Mouse (Mus musculus): ENCODE data around the gene Ciao1. TPM values are rescaled to one million over a fixed set of nuclear protein-coding genes. Genes with fewer than 3 reads are reported as not detected.

Gene Ciao1
- total and polyA plus RNA-seq, 3 experiments = 11.3 to 49.2 (median 46.4) TPM

DNA sequence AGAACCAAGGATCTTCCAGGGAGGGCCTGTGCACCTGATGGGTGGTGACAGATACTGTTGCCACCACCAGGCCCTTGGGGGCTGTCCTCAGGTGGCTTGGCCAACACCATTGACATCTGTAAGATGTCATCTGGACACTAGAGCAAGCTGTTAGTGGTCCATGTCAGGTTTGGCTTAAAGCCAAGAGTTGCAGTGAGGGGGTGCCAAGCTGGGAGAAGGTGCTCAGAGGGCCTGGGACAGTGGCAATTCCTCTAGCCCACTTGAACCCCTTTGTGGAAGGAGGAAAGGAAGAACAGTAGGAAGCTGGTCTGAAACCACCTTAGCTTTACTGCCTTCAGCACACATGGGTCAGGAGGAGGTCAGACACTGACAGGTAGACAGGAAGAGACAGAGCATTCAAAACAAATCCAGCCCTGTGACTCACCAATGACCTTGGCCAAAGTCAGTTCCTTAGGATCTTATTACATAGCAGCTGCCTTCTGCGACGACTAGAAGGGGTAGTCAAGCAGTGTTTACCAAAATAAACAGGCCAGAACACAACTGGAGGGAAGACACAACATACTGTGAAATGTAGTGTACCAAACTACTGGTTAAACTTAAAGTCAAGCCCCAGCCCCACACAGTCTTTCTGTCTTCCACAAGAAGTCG is 4.4 kb upstream of the Ciao1 start:
- Histone ChIP-seq H3K36me3 (replicated peaks) (peaks cover 68% of the 10 kb centered on the region), H3K27me3 (ENCODE audit: insufficient read depth, low read length) (no peaks in the 10 kb centered on the region), H3K4me1 (ENCODE audit: insufficient read depth, low read depth, low read length) (peaks cover 24% of the 10 kb centered on the region), H3K9me3 (replicated peaks) (no peaks in the 10 kb centered on the region), H3K4me3 (ENCODE audit: low read depth, low read length) (no peak overlapping the region)
- no peak for DNase-seq (ENCODE audit: low spot score)
- no peak for ATAC-seq (ENCODE audit: extremely low read depth, insufficient number of reproducible peaks, low FRiP score, poor library complexity, severe bottlenecking)
- TF ChIP-seq CTCF (IDR thresholded peaks at IDR 0.05; ENCODE audit: low read depth, low read length) (no peak), TAL1 (conservative IDR thresholded peaks at IDR 0.05; ENCODE audit: low read depth, low read length) (no peak), GATA2 (IDR thresholded peaks at IDR 0.05; ENCODE audit: borderline replicate concordance, low read depth, low read length) (no peak), GATA1 (IDR thresholded peaks at IDR 0.05; ENCODE audit: borderline replicate concordance, low read length) (no peak), POLR2AphosphoS5 (IDR thresholded peaks at IDR 0.05; ENCODE audit: insufficient replicate concordance, low read depth, low read length) (no peak)

DNA sequence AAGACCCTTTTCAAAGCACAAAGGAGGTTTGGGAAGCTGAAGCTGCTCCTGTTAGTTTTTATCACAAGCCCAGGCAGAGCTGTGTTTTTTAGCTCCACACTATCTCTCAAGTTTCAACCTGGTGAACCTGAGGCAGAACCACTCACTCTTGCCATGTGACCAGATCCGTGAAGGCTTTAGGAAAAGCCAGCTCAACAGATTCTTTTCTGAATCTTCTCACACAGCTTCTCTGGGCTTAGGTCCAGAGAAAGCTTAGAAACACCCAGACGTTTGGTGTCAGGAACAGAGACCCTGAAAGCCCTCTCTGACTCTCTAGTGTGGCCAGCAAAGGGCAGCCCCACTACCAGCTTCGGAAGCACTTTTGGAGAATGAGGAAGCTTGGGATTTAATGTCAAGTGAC is 3.8 kb upstream of the Ciao1 start:
- ATAC-seq (ENCODE audit: extremely low read depth, insufficient number of reproducible peaks, low FRiP score, poor library complexity, severe bottlenecking) (no peak), DNase-seq (ENCODE audit: low spot score) (no peak)
- no peak for TF ChIP-seq CTCF (IDR thresholded peaks at IDR 0.05; ENCODE audit: low read depth, low read length)
- no peak for TF ChIP-seq GATA1 (IDR thresholded peaks at IDR 0.05; ENCODE audit: borderline replicate concordance, low read length)
- no peak overlapping the region for H3K4me3 ChIP-seq (ENCODE audit: low read depth, low read length)
- H3K4me1 ChIP-seq (ENCODE audit: insufficient read depth, low read depth, low read length) = peaks cover 29% of the 10 kb centered on the region
- no peaks in the 10 kb centered on the region for H3K9me3 ChIP-seq (replicated peaks)
- peaks cover 64% of the 10 kb centered on the region for H3K36me3 ChIP-seq (replicated peaks)
- H3K27me3 ChIP-seq (ENCODE audit: insufficient read depth, low read length) = no peaks in the 10 kb centered on the region

DNA sequence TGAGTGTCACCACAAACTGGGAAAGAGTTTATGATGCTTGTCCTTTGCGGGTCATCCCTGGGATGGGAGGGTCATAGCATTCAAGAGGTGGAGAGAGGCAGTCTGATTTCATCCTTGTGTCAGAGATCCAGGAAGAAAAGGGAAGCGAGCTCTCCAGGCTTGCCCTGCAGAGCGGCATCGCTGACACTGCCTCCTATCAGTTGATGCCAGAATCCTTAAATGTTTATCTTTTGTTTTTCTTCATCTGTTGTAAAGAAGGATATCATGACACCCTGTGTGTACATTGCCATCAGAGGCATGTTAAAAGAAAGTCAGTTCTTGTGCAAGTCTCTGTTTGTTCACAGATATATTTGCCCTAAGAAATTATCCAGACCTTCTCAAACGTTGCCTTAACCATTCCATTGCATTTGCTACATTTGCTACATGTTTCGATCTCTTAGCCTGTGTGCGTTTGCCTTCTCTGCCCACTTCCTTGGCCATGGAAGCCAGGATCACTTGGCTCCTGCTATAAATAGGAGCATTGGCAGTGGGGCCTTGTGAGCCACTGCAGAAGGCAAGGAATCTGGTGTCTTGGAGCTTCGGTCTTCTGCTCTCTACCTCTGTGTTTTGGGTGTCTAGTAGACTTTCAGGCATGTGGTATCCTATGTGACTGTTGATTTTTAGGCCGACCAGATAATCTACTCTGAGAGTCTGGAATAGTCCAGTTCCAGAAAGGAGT is 2.8 kb upstream of the Ciao1 start:
- H3K27me3 ChIP-seq (ENCODE audit: insufficient read depth, low read length) = no peaks in the 10 kb centered on the region
- DNase-seq (ENCODE audit: low spot score) (no peak), ATAC-seq (ENCODE audit: extremely low read depth, insufficient number of reproducible peaks, low FRiP score, poor library complexity, severe bottlenecking) (no peak)
- H3K9me3 ChIP-seq (replicated peaks) = no peaks in the 10 kb centered on the region
- TF ChIP-seq GATA1 (IDR thresholded peaks at IDR 0.05; ENCODE audit: borderline replicate concordance, low read length) = no peak
- no peak for TF ChIP-seq TAL1 (conservative IDR thresholded peaks at IDR 0.05; ENCODE audit: low read depth, low read length)
- no peak for TF ChIP-seq POLR2AphosphoS5 (IDR thresholded peaks at IDR 0.05; ENCODE audit: insufficient replicate concordance, low read depth, low read length)
- TF ChIP-seq GATA2 (IDR thresholded peaks at IDR 0.05; ENCODE audit: borderline replicate concordance, low read depth, low read length) = no peak
- peaks cover 39% of the 10 kb centered on the region for H3K4me1 ChIP-seq (ENCODE audit: insufficient read depth, low read depth, low read length)
- H3K4me3 ChIP-seq (ENCODE audit: low read depth, low read length) = no peak overlapping the region
- peaks cover 65% of the 10 kb centered on the region for H3K36me3 ChIP-seq (replicated peaks)

DNA sequence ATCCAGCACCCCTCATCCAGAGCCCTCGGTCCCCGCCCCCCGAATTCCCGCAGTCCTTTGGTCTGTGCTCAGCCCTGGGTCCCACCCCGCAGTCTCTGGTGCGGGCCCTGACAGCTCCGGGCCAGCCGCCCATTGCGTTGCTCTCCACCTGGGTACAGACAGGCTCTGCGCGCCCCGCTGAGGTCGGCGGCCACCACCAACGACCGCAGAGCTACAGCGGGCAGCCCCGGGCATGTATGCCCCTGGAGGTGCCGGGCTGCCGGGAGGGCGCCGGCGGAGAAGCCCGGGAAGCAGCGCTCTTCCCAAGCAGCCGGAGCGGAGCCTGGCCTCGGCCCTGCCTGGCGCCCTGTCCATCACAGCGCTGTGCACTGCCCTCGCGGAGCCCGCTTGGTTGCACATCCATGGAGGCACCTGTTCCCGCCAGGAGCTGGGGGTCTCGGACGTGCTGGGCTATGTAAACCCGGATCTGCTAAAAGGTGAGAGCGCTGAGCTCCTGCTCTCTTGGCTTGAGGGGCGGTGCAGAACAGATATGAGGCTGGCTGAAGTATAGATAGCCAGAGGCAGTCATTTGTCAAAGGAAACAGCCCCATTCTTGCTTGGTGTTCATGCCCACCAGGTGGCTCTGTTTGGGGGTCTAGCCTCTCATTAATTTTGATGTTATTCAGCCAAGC is 853 bp upstream of the Ciao1 start:
- DNase-seq (ENCODE audit: low spot score) (peak; percentile 37), ATAC-seq (ENCODE audit: extremely low read depth, insufficient number of reproducible peaks, low FRiP score, poor library complexity, severe bottlenecking) (no peak)
- Histone ChIP-seq H3K4me1 (ENCODE audit: insufficient read depth, low read depth, low read length) (peaks cover 47% of the 10 kb centered on the region), H3K9me3 (replicated peaks) (no peaks in the 10 kb centered on the region), H3K36me3 (replicated peaks) (peaks cover 64% of the 10 kb centered on the region), H3K4me3 (ENCODE audit: low read depth, low read length) (peak overlapping the region; percentile 97), H3K27me3 (ENCODE audit: insufficient read depth, low read length) (no peaks in the 10 kb centered on the region)
- TF ChIP-seq CTCF (IDR thresholded peaks at IDR 0.05; ENCODE audit: low read depth, low read length) (no peak), POLR2AphosphoS5 (IDR thresholded peaks at IDR 0.05; ENCODE audit: insufficient replicate concordance, low read depth, low read length) (no peak), GATA1 (IDR thresholded peaks at IDR 0.05; ENCODE audit: borderline replicate concordance, low read length) (no peak), TAL1 (conservative IDR thresholded peaks at IDR 0.05; ENCODE audit: low read depth, low read length) (no peak), GATA2 (IDR thresholded peaks at IDR 0.05; ENCODE audit: borderline replicate concordance, low read depth, low read length) (no peak)

DNA sequence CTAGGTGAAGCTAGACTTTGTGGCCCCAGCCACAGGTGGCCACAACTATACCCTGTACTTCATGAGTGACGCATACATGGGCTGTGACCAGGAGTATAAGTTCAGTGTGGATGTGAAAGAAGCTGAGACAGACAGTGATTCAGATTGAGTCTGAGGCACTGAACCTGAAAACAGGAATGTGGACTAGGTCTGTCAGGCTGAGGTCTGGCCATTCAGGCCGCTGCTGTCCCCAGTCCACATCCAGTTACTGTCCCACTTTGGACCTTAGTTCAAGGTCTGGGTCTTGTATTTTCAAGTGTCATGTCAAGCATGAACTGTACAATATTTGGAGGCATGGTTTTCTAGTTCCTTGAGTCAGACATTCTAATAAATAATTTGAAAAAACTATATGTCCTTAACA is 7.6 kb downstream of the Ciao1 start:
- no peak for TF ChIP-seq CTCF (IDR thresholded peaks at IDR 0.05; ENCODE audit: low read depth, low read length)
- TF ChIP-seq POLR2AphosphoS5 (IDR thresholded peaks at IDR 0.05; ENCODE audit: insufficient replicate concordance, low read depth, low read length) = no peak; the same call in 1 of the 2 replicates
- no peak for TF ChIP-seq GATA2 (IDR thresholded peaks at IDR 0.05; ENCODE audit: borderline replicate concordance, low read depth, low read length)
- TF ChIP-seq TAL1 (conservative IDR thresholded peaks at IDR 0.05; ENCODE audit: low read depth, low read length) = no peak
- TF ChIP-seq GATA1 (IDR thresholded peaks at IDR 0.05; ENCODE audit: borderline replicate concordance, low read length) = no peak
- ATAC-seq (ENCODE audit: extremely low read depth, insufficient number of reproducible peaks, low FRiP score, poor library complexity, severe bottlenecking) (no peak), DNase-seq (ENCODE audit: low spot score) (no peak)
- H3K27me3 ChIP-seq (ENCODE audit: insufficient read depth, low read length) = no peaks in the 10 kb centered on the region
- peaks cover 13% of the 10 kb centered on the region; the same call in 1 of the 2 replicates for H3K4me1 ChIP-seq (ENCODE audit: insufficient read depth, low read depth, low read length)
- H3K9me3 ChIP-seq (replicated peaks) = no peaks in the 10 kb centered on the region
- peaks cover 88% of the 10 kb centered on the region for H3K36me3 ChIP-seq (replicated peaks)
- H3K4me3 ChIP-seq (ENCODE audit: low read depth, low read length) = no peak overlapping the region

DNA sequence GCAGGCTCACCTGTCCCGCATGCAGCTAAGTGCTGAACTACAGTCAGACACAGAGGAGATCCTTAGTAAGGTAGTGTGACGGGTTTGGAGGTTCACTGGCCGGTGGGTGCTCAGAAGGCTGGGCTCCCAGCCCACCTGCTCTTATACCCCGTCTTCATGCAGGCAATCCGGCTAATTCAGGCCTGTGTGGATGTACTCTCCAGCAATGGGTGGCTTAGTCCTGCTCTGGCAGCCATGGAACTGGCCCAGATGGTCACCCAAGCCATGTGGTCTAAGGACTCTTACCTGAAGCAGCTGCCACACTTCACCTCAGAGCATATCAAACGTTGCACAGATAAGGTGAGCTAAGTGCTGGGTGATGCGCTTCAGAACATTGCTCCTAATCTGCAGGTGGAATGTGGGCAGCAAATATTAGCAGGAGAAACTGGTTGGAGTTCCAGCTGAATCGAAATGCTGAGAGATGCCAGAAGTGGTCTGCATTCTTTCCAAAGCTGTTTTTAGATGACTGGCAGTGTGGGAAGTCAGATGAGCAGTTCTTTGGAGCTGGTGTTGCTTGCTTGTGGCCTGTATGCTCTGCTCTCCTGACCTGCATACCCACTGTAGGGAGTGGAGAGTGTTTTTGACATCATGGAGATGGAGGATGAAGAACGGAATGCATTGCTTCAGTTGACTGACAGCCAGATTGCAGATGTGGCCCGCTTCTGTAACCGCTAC is 9.6 kb downstream of the Ciao1 start:
- no peak overlapping the region for H3K4me3 ChIP-seq (ENCODE audit: low read depth, low read length)
- no peaks in the 10 kb centered on the region for H3K9me3 ChIP-seq (replicated peaks)
- no peak for ATAC-seq (ENCODE audit: extremely low read depth, insufficient number of reproducible peaks, low FRiP score, poor library complexity, severe bottlenecking)
- H3K27me3 ChIP-seq (ENCODE audit: insufficient read depth, low read length) = no peaks in the 10 kb centered on the region
- TF ChIP-seq GATA2 (IDR thresholded peaks at IDR 0.05; ENCODE audit: borderline replicate concordance, low read depth, low read length) (no peak), TAL1 (conservative IDR thresholded peaks at IDR 0.05; ENCODE audit: low read depth, low read length) (no peak), CTCF (IDR thresholded peaks at IDR 0.05; ENCODE audit: low read depth, low read length) (no peak), GATA1 (IDR thresholded peaks at IDR 0.05; ENCODE audit: borderline replicate concordance, low read length) (no peak), POLR2AphosphoS5 (IDR thresholded peaks at IDR 0.05; ENCODE audit: insufficient replicate concordance, low read depth, low read length) (no peak)
- H3K4me1 ChIP-seq (ENCODE audit: insufficient read depth, low read depth, low read length) = peaks cover 8% of the 10 kb centered on the region; the same call in 1 of the 2 replicates
- no peak for DNase-seq (ENCODE audit: low spot score)
- peaks cover 92% of the 10 kb centered on the region for H3K36me3 ChIP-seq (replicated peaks)
